Mouse (Mus musculus): Measurements from ENCODE around the gene Bola3.

GRCm38 (mm10) chr6:83394122-83394521 is 45.2 kb downstream of the Bola3 start:
- TF ChIP-seq CTCF (IDR thresholded peaks at IDR 0.05; ENCODE audit: borderline replicate concordance, insufficient read depth, low read depth, low read length) (no peak), POLR2A (IDR thresholded peaks at IDR 0.05; ENCODE audit: borderline replicate concordance, insufficient read depth, low read length) (no peak)
